Mouse (Mus musculus) hindbrain, embryonic 14.5 days (tissue): Measurements from ENCODE around the gene Kat7. TPM values are rescaled to one million over a fixed set of nuclear protein-coding genes. Genes with fewer than 3 reads are reported as not detected.

Experiments
- ATAC-seq: fragments of 200-750 bp; cut with Nextera tagmentation; 2 replicates; pipeline ENCODE4 v1.8.0; 2017; ENCODE audit warnings: moderate number of reproducible peaks, mild to moderate bottlenecking, moderate TSS enrichment, moderate library complexity; ENCODE audit not compliant: low FRiP score
- DNase-seq: peaks from one replicate; pipeline ENCODE4 v3.0.0-alpha.2; 2015; ENCODE audit warnings: low spot score
- H3K27ac ChIP-seq: fragments of 300-500 bp; sonication (generic); 2 replicates; pipeline ENCODE4 v1.5.1; 2014; ENCODE audit warnings: mild to moderate bottlenecking, moderate library complexity
- H3K27me3 ChIP-seq: fragments of 300-500 bp; sonication (generic); 2 replicates; pipeline ENCODE4 v1.6.1; 2014; ENCODE audit warnings: mild to moderate bottlenecking, low read length, mixed read lengths; ENCODE audit not compliant: control insufficient read depth, insufficient read depth
- H3K36me3 ChIP-seq: fragments of 300-500 bp; sonication (generic); replicated peaks from 2 replicates; pipeline ENCODE4 v1.6.1; 2014; ENCODE audit not compliant: control insufficient read depth, insufficient read depth
- H3K4me1 ChIP-seq: fragments of 300-500 bp; sonication (generic); replicated peaks from 2 replicates; pipeline ENCODE4 v1.6.1; 2014; ENCODE audit warnings: antibody characterized with exemption, low read length, mixed read lengths; ENCODE audit not compliant: control insufficient read depth, insufficient read depth
- H3K4me2 ChIP-seq: fragments of 300-500 bp; sonication (generic); replicated peaks from 2 replicates; pipeline ENCODE4 v1.6.1; 2014; ENCODE audit warnings: mild to moderate bottlenecking, moderate library complexity
- H3K4me3 ChIP-seq: fragments of 300-500 bp; sonication (generic); replicated peaks from 2 replicates; pipeline ENCODE4 v1.5.1; 2014; ENCODE audit warnings: mild to moderate bottlenecking, low read length
- H3K9ac ChIP-seq: fragments of 300-500 bp; sonication (generic); 2 replicates; pipeline ENCODE4 v1.6.1; 2014
- H3K9me3 ChIP-seq: fragments of 300-500 bp; sonication (generic); 2 replicates; pipeline ENCODE4 v1.6.1; 2016; ENCODE audit warnings: low read length; ENCODE audit not compliant: control insufficient read depth
- WGBS: fragments of 180-500 bp; shearing (Covaris S2); extraction: QIAGEN DNeasy Blood & Tissue Kit; methylation state at CpG from one replicate; pipeline ENCODE4 v1.1.7; 2014; 5-methylcytosine and 5-hydroxymethylcytosine counted together
- polyA plus RNA-seq: library from polyadenylated mRNA; unstranded; fragments of >200 nt; fragmentation: Nextera tagmentation; extraction: Ambion mirVana; gene quantifications from 2 replicates; pipeline ENCODE4 v1.2.1, GENCODE M21; 2014

Kat7 gene
- polyA plus RNA-seq = 58.1 and 71.0 TPM in 2 replicates

DNA sequence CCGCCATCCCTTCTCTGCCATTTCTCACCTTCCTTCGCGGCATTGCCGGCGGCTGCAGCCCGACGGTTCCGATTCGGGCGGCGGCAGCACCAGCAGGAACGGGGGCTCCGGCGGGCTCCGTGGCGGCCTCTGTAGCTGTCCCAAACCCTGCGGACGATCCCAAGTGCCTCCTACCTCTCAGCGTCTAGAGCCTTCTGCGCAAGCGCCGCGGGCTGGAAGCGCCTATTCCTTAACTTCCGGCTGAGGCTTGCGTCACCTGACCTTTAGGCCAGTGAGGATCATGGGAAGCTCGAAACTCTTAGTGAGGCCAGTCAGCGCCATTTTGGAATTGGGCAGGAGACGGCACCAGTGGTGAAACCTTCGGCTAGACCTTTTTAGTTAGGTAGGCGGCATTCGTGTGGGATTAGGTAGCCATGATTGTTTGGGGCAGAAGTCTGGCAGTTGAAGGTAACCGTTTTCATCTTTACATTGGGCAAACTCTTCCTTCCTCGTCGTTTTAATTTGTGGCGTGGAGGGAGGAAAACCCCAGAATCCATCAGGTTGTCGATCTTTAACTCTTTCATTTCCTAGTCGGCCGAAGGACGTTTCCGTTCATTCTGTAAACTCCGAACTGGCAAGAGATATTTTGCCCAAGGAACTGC, at the start of gene Kat7:
Gene Kat7 (minus strand): TSS at position 240 of the 641 bp plus-strand sequence.
- Histone ChIP-seq H3K36me3 (peaks cover 11% of the 10 kb centered on the region), H3K27me3 (no peaks in the 10 kb centered on the region), H3K9me3 (no peaks in the 10 kb centered on the region), H3K4me2 (peak within 1 kb of the TSS; percentile 87), H3K4me3 (peak within 1 kb of the TSS; percentile 98), H3K4me1 (peaks cover 19% of the 10 kb centered on the region), H3K9ac (peak within 1 kb of the TSS; percentile 98), H3K27ac (peak within 1 kb of the TSS; percentile 98)
- DNase-seq = peak; percentile 98
- WGBS = under 1% methylated on average over 42 of the region's 42 CpGs
- ATAC-seq = peak; percentile 94

DNA sequence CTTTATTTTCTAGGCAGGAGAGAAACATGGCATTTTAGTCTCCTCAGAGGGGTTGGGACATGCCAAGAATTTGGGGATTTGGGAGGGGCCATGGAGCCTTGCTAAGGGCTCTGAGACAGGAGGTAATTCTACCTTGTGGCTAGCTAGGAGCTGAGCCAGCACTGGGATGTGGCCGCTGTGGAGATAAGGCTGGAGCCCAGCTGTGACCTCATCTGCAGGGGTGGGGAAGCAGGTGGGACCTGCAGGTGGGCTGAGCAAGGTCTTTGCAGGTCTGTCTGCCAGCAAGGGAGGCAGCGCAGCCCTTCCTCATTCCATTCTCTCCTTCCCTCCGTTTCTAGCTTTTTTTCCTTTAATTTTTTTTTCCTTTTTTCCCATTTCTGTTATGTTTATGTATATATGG, 48.2 kb upstream of the Kat7 start:
- H3K4me1 ChIP-seq = peaks cover 7% of the 10 kb centered on the region; the same call in 1 of the 2 replicates
- no peak overlapping the region for H3K4me2 ChIP-seq
- no peaks in the 10 kb centered on the region for H3K36me3 ChIP-seq
- H3K9ac ChIP-seq = no peak overlapping the region
- H3K4me3 ChIP-seq = no peak overlapping the region
- DNase-seq = no peak
- 68% methylated on average over 3 of the region's 3 CpGs for WGBS
- no peak for ATAC-seq
- no peak overlapping the region for H3K27ac ChIP-seq
- no peaks in the 10 kb centered on the region for H3K9me3 ChIP-seq
- no peaks in the 10 kb centered on the region for H3K27me3 ChIP-seq

DNA sequence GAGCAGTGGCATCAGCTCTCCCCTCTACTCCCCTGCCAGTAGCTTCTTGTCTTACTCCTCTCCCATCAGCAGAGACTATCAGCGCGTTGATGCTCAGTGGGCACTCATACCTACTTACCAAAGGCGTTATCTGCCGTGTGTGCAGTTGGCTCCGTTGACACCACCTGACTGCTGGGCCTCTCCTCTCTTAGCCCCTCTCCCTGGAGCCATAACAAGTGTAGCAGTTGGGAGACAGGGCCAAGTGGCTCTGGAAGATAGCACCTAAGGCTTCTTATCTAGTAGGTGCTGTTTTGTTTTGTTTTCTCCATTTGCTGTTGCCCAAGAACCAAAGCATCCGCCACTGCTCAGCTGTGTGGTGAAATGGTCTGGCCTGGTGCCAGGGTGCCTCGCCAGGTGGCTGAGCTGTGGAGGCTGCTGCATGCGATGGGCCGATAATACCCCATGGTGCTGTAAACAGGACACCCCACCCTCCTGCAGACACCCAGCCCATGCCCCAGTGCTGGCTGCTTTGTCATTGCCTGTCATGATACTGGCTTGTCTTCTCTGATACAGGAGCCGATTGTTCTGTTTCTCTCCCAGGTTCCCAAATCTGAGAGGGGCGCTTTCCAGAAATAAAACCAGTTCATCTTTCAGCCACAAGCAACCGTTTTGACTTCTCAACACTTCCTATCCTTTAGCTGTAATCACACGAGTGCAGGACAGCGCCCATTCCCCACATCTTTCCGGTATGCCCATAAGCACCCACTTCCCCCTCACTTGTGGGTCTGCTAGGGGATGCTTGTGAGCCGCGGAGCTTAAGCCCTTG, 46.6 kb upstream of the Kat7 start:
- H3K36me3 ChIP-seq = no peaks in the 10 kb centered on the region
- no peak overlapping the region for H3K4me2 ChIP-seq
- peaks cover 7% of the 10 kb centered on the region; the same call in 1 of the 2 replicates for H3K4me1 ChIP-seq
- H3K4me3 ChIP-seq = no peak overlapping the region
- no peak for DNase-seq
- WGBS = 74% methylated on average over 17 of the region's 17 CpGs
- no peaks in the 10 kb centered on the region for H3K27me3 ChIP-seq
- no peak overlapping the region for H3K27ac ChIP-seq
- no peak for ATAC-seq
- H3K9me3 ChIP-seq = no peaks in the 10 kb centered on the region
- no peak overlapping the region for H3K9ac ChIP-seq

DNA sequence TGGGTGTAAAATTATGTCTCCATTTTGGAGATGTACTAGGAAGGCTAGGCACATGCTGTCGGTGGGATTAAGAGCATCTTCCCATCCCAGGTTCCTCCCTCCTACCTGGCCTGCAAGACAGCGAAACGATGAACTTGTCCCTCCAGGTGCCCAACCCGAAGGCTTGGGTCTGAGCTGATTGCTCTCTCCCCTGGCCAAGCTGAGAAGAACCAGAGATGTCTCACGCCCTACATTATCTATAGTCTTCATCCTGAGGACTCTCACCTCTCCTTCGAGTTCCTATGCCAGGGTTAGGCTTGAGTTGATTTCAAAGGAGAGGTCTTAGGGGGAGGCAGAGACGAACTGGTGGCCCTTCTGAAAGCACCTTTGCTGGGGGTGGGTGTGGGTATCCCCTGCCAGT, 46.0 kb upstream of the Kat7 start:
- WGBS = 93% methylated on average over 7 of the region's 7 CpGs
- H3K36me3 ChIP-seq = no peaks in the 10 kb centered on the region
- no peak for DNase-seq
- no peak overlapping the region for H3K9ac ChIP-seq
- H3K27me3 ChIP-seq = no peaks in the 10 kb centered on the region
- ATAC-seq = no peak
- H3K27ac ChIP-seq = no peak overlapping the region
- H3K4me2 ChIP-seq = no peak overlapping the region
- no peaks in the 10 kb centered on the region for H3K9me3 ChIP-seq
- peaks cover 7% of the 10 kb centered on the region; the same call in 1 of the 2 replicates for H3K4me1 ChIP-seq
- no peak overlapping the region for H3K4me3 ChIP-seq

DNA sequence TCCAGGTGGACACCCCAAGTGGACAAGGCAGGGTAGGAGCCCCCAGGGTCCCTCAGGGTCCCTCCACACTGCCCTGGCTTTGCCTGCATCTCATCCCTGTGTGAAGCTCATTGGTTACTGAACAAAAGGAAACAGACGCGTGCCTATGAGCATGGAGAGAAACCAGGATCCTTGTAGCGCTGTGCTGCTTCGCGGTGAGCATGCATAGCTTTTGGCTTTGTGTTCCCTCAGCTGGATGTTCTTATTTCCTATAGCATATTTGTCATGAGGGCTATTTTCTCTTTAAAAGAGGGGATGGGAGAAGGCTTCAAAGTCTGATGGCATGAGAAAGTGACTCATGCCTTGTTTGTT, 45.6 kb upstream of the Kat7 start:
- no peak overlapping the region for H3K27ac ChIP-seq
- WGBS = 95% methylated on average over 5 of the region's 5 CpGs

DNA sequence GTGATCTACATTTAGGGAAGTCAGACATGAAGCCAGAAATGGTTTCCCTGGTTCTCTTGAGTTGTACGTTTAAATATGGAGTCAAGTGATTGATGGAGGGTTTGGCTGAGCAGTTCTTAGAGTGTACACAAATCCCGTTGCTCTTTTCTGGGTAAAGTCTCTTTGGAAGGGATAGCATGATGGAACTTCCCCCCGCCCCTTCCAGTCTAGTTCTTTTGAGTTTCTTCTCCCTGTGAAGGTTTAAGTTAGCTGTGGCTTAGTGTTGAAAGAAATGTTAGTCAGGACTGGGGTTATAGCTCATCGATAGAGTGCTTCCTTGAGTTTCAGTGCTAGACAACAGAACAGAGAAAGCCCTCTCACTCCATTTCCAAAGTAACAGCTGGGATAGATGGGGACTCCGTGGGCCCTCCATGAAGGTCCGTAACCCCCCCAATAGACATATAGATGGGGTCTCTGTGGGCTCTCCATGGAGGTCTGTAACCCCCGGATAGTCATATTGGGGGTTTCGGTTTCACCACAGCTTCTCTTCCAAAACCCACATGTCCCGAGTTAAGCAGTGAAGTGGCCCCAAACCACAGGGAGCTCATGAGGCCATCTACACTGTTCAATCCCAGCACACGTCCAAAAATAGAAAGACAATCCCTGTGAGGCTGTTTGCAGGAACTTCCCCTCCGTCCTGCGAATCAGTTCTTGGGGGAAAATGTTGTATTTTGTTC, 45.1 kb upstream of the Kat7 start:
- H3K36me3 ChIP-seq = no peaks in the 10 kb centered on the region
- H3K27me3 ChIP-seq = no peaks in the 10 kb centered on the region
- DNase-seq = no peak
- H3K9me3 ChIP-seq = no peaks in the 10 kb centered on the region
- no peak overlapping the region for H3K27ac ChIP-seq
- ATAC-seq = no peak
- no peak overlapping the region for H3K4me2 ChIP-seq
- H3K4me1 ChIP-seq = peaks cover 7% of the 10 kb centered on the region; the same call in 1 of the 2 replicates
- 91% methylated on average over 12 of the region's 12 CpGs for WGBS
- no peak overlapping the region for H3K9ac ChIP-seq
- H3K4me3 ChIP-seq = no peak overlapping the region

More for the DNA sequence above, 45.6 kb upstream of the Kat7 start:
- H3K9me3 ChIP-seq = no peaks in the 10 kb centered on the region
- no peak overlapping the region for H3K4me2 ChIP-seq
- peaks cover 7% of the 10 kb centered on the region; the same call in 1 of the 2 replicates for H3K4me1 ChIP-seq
- DNase-seq (no peak), ATAC-seq (no peak)
- H3K36me3 ChIP-seq = no peaks in the 10 kb centered on the region
- no peak overlapping the region for H3K9ac ChIP-seq
- no peaks in the 10 kb centered on the region for H3K27me3 ChIP-seq
- H3K4me3 ChIP-seq = no peak overlapping the region

DNA sequence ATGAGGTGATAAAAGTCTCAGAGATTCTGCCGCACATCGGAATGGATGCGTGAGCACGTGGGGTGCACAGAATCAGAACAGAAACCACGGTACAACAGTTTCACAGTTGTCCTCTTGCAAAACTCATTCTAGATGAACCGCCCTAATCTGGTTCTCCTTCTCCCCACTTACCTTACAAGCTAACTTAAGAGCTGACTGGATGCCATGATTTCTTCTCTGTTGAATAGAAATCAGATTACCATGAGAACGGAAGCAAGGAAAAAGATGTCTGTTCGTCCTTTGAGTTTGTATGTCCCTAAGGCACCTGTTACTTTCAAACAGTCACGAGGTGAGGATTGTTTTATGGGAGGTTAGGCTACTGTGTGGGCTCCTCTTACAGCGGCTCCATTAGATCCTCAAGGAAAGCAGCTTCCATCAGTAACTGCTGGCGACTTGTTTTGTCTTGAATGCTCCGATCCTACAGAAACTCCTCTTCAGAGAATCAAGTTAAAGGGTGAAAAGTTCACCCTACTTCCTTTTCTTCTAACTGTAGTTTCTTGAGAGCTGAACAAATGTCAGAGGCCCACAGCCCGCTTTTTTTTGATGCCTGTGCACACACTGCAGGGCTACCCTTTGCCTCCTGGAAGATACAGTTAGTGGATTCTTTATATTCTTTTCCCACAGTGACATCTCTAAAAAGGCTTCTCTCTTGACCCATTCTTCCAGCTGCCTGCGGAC, 44.3 kb upstream of the Kat7 start:
- Histone ChIP-seq H3K9me3 (no peaks in the 10 kb centered on the region), H3K27me3 (no peaks in the 10 kb centered on the region), H3K4me3 (no peak overlapping the region), H3K36me3 (no peaks in the 10 kb centered on the region), H3K27ac (no peak overlapping the region), H3K9ac (no peak overlapping the region), H3K4me2 (no peak overlapping the region), H3K4me1 (peaks cover 7% of the 10 kb centered on the region; the same call in 1 of the 2 replicates)
- ATAC-seq (no peak), DNase-seq (no peak)
- WGBS = 91% methylated on average over 14 of the region's 14 CpGs

DNA sequence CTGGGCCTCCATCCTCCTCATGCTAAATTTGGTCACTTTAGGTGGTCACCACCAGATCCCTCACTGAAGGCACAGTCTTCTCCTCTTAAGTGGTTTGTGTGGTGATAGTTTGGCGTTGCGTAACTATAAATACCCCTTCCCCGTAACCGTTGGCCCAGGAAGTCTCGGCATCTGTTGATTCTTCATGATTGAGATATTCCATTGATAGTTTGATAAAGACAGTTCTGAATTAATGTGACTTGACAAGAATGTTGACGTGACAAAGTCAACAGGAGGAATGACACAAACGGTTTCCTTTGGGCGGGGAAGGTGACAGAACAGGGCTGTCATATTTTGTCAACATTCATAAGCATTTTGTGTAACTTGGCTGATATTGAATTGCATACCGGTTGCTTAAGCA, 43.2 kb upstream of the Kat7 start:
- Histone ChIP-seq H3K27ac (no peak overlapping the region), H3K4me3 (no peak overlapping the region), H3K4me1 (peaks cover 7% of the 10 kb centered on the region; the same call in 1 of the 2 replicates), H3K4me2 (no peak overlapping the region), H3K27me3 (no peaks in the 10 kb centered on the region), H3K9me3 (no peaks in the 10 kb centered on the region), H3K36me3 (no peaks in the 10 kb centered on the region), H3K9ac (no peak overlapping the region)
- DNase-seq (no peak), ATAC-seq (no peak)
- 93% methylated on average over 9 of the region's 9 CpGs for WGBS
